Mouse (Mus musculus): ENCODE results near the gene Acsl5.

Acsl5 gene

GRCm38 (mm10) chr19:55290621-55291270, 39.0 kb downstream of the Acsl5 start:
- DNase-seq = no peak

GRCm38 (mm10) chr19:55292210-55292850, 40.6 kb downstream of the Acsl5 start:
- DNase-seq = no peak

GRCm38 (mm10) chr19:55293175-55293574, 41.4 kb downstream of the Acsl5 start:
- no peak for DNase-seq

- no peak for DNase-seq
Observed at GRCm38 (mm10) chr19:55295075-55295474, 43.3 kb downstream of the Acsl5 start.

- DNase-seq = no peak
Observed at GRCm38 (mm10) chr19:55295556-55295955, 43.8 kb downstream of the Acsl5 start.

- DNase-seq = no peak
Observed at GRCm38 (mm10) chr19:55296301-55296700, 44.6 kb downstream of the Acsl5 start.

- no peak for DNase-seq
Observed at GRCm38 (mm10) chr19:55297489-55297888, 45.8 kb downstream of the Acsl5 start.

GRCm38 (mm10) chr19:55297961-55298360, 46.2 kb downstream of the Acsl5 start:
- DNase-seq = no peak

GRCm38 (mm10) chr19:55299378-55299777, 47.6 kb downstream of the Acsl5 start:
- DNase-seq = no peak

GRCm38 (mm10) chr19:55300525-55300924, 48.8 kb downstream of the Acsl5 start:
- DNase-seq = no peak

GRCm38 (mm10) chr19:55305024-55305423, 53.3 kb downstream of the Acsl5 start:
- DNase-seq = no peak

GRCm38 (mm10) chr19:55311874-55312273, 60.1 kb downstream of the Acsl5 start:
- no peak for DNase-seq

GRCm38 (mm10) chr19:55313649-55314048, 61.9 kb downstream of the Acsl5 start:
- DNase-seq = no peak

- peak; percentile 82 for DNase-seq
Observed at GRCm38 (mm10) chr19:55315452-55316108, 63.8 kb downstream of the Acsl5 start, which contains the start of gene Zdhhc6. Gene Zdhhc6, minus strand, starts transcription at chr19:55316032.

GRCm38 (mm10) chr19:55316109-55316714, 64.5 kb downstream of the Acsl5 start, which contains the start of gene Vti1a:
Gene Vti1a, plus strand, starts transcription at chr19:55316295.
- peak; percentile 89 for DNase-seq

GRCm38 (mm10) chr19:55316901-55317300, 65.2 kb downstream of the Acsl5 start:
- no peak for DNase-seq

GRCm38 (mm10) chr19:55319036-55319435, 67.3 kb downstream of the Acsl5 start:
- DNase-seq = no peak

- DNase-seq = no peak
Observed at GRCm38 (mm10) chr19:55319521-55319920, 67.8 kb downstream of the Acsl5 start.

- no peak for DNase-seq
Observed at GRCm38 (mm10) chr19:55322604-55323003, 70.9 kb downstream of the Acsl5 start.

- no peak for DNase-seq
Observed at GRCm38 (mm10) chr19:55327510-55327909, 75.8 kb downstream of the Acsl5 start.

GRCm38 (mm10) chr19:55331776-55332175, 80.0 kb downstream of the Acsl5 start:
- no peak for DNase-seq

GRCm38 (mm10) chr19:55332641-55333268, 81.0 kb downstream of the Acsl5 start:
- peak; percentile 76 for DNase-seq

GRCm38 (mm10) chr19:55335881-55336280, 84.1 kb downstream of the Acsl5 start:
- DNase-seq = no peak
